16 mouse cellular contexts compared by ENCODE assay signal in genomic region chr11:81374003-81374710, GRCm38 (mm10).
A peak's percentile ranks its signal among the peaks of the same experiment; 100 is the strongest.
DNase-seq lines count a peak whose midpoint lies in the region; ATAC-seq and TF ChIP-seq lines count a peak whose summit lies in the region.
"Had no signal": no experiment of that assay in that cellular context is flagged by ENCODE, and none has a peak within 500 bp of the region (broad histone marks: within the 10 kb centered on the region; RNA-seq: fewer than 3 reads in every experiment).

No protein-coding gene starts in this region.

- 0 out of 2 replicates have a peak, but pooled peaks have one; percentile 52 for ATAC-seq in kidney, embryonic 16.5 days (ENCODE audit: low FRiP score, low TSS enrichment)
- ATAC-seq: forebrain, embryonic 13.5 days; forebrain, embryonic 16.5 days; Patski had no signal

- no peaks in the 10 kb centered on the region for H3K79me2 ChIP-seq in liver, adult 2 months (ENCODE audit: control insufficient read depth, insufficient read depth, low read length)

- H3K36me3 ChIP-seq in kidney, embryonic 16.5 days (ENCODE audit: insufficient read depth, low read length) = no peaks in the 10 kb centered on the region
- H3K36me3 ChIP-seq in liver, adult 2 months (ENCODE audit: control insufficient read depth, insufficient read depth, low read length) = no peaks in the 10 kb centered on the region
- H3K36me3 ChIP-seq: forebrain, embryonic 10.5 days; G1E; heart, embryonic 10.5 days; heart, embryonic 13.5 days had no signal

- TF ChIP-seq CTCF in liver, adult 2 months (IDR thresholded peaks at IDR 0.05; ENCODE audit: low read depth, low read length) = no peak

- no peak overlapping the region for H3K4me2 ChIP-seq in kidney, embryonic 16.5 days (replicated peaks; ENCODE audit: low read depth, low read length)
- H3K4me2 ChIP-seq: forebrain, embryonic 13.5 days; heart, embryonic 13.5 days had no signal

- no peak for TF ChIP-seq POLR2A in liver, adult 2 months (IDR thresholded peaks at IDR 0.05; ENCODE audit: extremely low read depth, insufficient read depth, low read length)

- no peak overlapping the region for H3K9ac ChIP-seq in kidney, embryonic 16.5 days (replicated peaks; ENCODE audit: low read length)
- no peak overlapping the region for H3K9ac ChIP-seq in liver, adult 2 months (ENCODE audit: low read depth, low read length)
- H3K9ac ChIP-seq: forebrain, embryonic 13.5 days; heart, embryonic 13.5 days had no signal

- H3K27ac ChIP-seq in kidney, embryonic 16.5 days (ENCODE audit: low read length) = peak overlapping the region; percentile 21; the same call in 1 of the 2 replicates
- H3K27ac ChIP-seq in liver, adult 2 months (replicated peaks; ENCODE audit: insufficient read depth, low read depth, low read length) = no peak overlapping the region
- H3K27ac ChIP-seq: forebrain, embryonic 10.5 days; forebrain, embryonic 13.5 days; heart, adult 2 months; heart, embryonic 10.5 days; heart, embryonic 13.5 days had no signal

- H3K9me3 ChIP-seq in kidney, embryonic 16.5 days (ENCODE audit: low read length) = no peaks in the 10 kb centered on the region
- H3K9me3 ChIP-seq: heart, embryonic 10.5 days; heart, embryonic 13.5 days had no signal

- 39% methylated on average over 8 of the region's 8 CpGs for WGBS in kidney, embryonic 16.5 days
- WGBS in liver, adult 2 months = 29% methylated on average over 8 of the region's 8 CpGs

- no peaks in the 10 kb centered on the region for H3K27me3 ChIP-seq in kidney, embryonic 16.5 days (ENCODE audit: insufficient read depth, low read length)
- H3K27me3 ChIP-seq in liver, adult 2 months (ENCODE audit: control insufficient read depth, insufficient read depth, low read length) = no peaks in the 10 kb centered on the region
- H3K27me3 ChIP-seq: forebrain, embryonic 13.5 days; heart, embryonic 13.5 days had no signal

- no peak for DNase-seq in kidney, postnatal 25 days
- peak; percentile 91 for DNase-seq in liver, adult 2 months (ENCODE audit: extremely low read depth, low read depth, low spot score)
- no peak for DNase-seq in liver
- DNase-seq in ovary, adult 18-20 months (ENCODE audit: low spot score) = peak; percentile 28
- no peak for DNase-seq in ovary, postnatal 10 days (ENCODE audit: low spot score)
- DNase-seq in urinary bladder, adult 18-20 months (ENCODE audit: low spot score in 2 of 2) = no peak
- DNase-seq: gastrocnemius, postnatal 36 days had no signal

- H3K4me3 ChIP-seq in kidney, embryonic 16.5 days (ENCODE audit: low read length) = no peak overlapping the region
- no peak overlapping the region for H3K4me3 ChIP-seq in liver, adult 2 months (ENCODE audit: insufficient read depth, low read depth, low read length)
- H3K4me3 ChIP-seq: forebrain, embryonic 10.5 days; forebrain, embryonic 13.5 days; heart, adult 2 months; heart, embryonic 10.5 days; heart, embryonic 13.5 days had no signal

- H3K4me1 ChIP-seq in kidney, embryonic 16.5 days (ENCODE audit: insufficient read depth, low read length) = peaks cover 45% of the 10 kb centered on the region
- peaks cover 8% of the 10 kb centered on the region for H3K4me1 ChIP-seq in liver, adult 2 months (ENCODE audit: control insufficient read depth, insufficient read depth, low read length)

Comparison
In these comparisons a context has a peak if more than half of its experiments do, and no peak if none do; other contexts are left out.
1. DNase-seq: peak in liver, adult 2 months (single experiment) and ovary, adult 18-20 months (single experiment); none in kidney, postnatal 25 days (0 of 2), liver (single experiment), ovary, postnatal 10 days (single experiment) and urinary bladder, adult 18-20 months (0 of 2).